Mouse (Mus musculus) lung, adult 2 months (tissue): ENCODE measurements at regions not wholly inside any gene's neighbourhood (a gene's known extent, or its start where the extent isn't known, plus 50 kb on each side); places are given as distances from the start of the nearest gene placed in this dataset.

Experiments used
- CTCF ChIP-seq: fragments of 200-500 bp; IDR thresholded peaks from 2 replicates; pipeline ENCODE4 v1.5.1; 2011; ENCODE audit warnings: mild to moderate bottlenecking, low read length, control low read depth; ENCODE audit not compliant: insufficient read depth
- POLR2A ChIP-seq: fragments of 200-500 bp; IDR thresholded peaks from 2 replicates; pipeline ENCODE4 v1.6.1; 2011; ENCODE audit warnings: low read depth, mild to moderate bottlenecking, control low read depth, low read length, borderline replicate concordance; ENCODE audit errors: extremely low read depth

DNA sequence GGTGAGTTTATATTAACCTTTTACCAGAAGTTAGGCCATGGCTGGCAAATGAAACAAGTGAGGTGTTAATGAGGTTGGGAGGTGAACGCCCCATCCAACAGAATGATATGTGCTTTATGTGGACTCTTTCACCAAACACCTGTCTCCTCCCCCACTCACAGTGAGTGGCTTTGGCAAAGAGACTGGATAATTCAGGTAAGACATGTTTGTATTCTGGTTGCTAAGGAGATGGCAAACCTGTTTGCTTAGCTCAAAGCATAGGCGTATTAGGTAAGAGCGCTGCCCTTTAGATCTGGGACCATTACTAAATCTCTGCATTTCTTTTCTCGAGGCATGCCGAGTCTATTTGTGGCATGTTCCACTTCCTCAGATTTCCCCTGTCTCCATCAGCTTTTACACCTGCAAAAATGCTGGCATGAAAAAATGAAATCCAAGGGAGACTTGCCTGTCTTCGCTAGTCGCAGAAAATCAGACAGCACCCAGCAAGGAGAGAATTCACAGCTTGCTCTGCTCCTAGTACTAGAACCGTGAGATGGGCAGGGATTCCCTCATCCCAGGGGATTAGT, 176.7 kb upstream of the Serp2 start:
- TF ChIP-seq CTCF (no peak), POLR2A (no peak)
